Mouse (Mus musculus) intestine, embryonic 16.5 days (tissue): ENCODE measurements around the gene Gucy1b1. TPM values are rescaled to one million over a fixed set of nuclear protein-coding genes. Genes with fewer than 3 reads are reported as not detected.

ENCODE experiments used
- ATAC-seq: fragments of 200-750 bp; cut with Nextera tagmentation; 2 replicates; pipeline ENCODE4 v1.8.0; 2017; ENCODE audit warnings: moderate TSS enrichment, moderate library complexity
- H3K27ac ChIP-seq: fragments of 300-500 bp; sonication (generic); 2 replicates; pipeline ENCODE4 v1.5.1; 2014; ENCODE audit warnings: mild to moderate bottlenecking, low read length
- H3K27me3 ChIP-seq: fragments of 300-500 bp; sonication (generic); replicated peaks from 2 replicates; pipeline ENCODE4 v1.6.1; 2014; ENCODE audit warnings: low read length, control low read depth, mixed read lengths; ENCODE audit not compliant: control insufficient read depth, insufficient read depth
- H3K36me3 ChIP-seq: fragments of 300-500 bp; sonication (generic); 2 replicates; pipeline ENCODE4 v1.6.1; 2014; ENCODE audit warnings: low read length, control low read depth; ENCODE audit not compliant: control insufficient read depth, insufficient read depth
- H3K4me1 ChIP-seq: fragments of 300-500 bp; sonication (generic); 2 replicates; pipeline ENCODE4 v1.6.1; 2014; ENCODE audit warnings: low read length, control low read depth, mixed read lengths; ENCODE audit not compliant: control insufficient read depth, insufficient read depth
- H3K4me2 ChIP-seq: fragments of 300-500 bp; sonication (generic); 2 replicates; pipeline ENCODE4 v1.6.1; 2014; ENCODE audit warnings: low read depth, low read length, control low read depth
- H3K4me3 ChIP-seq: fragments of 300-500 bp; sonication (generic); 2 replicates; pipeline ENCODE4 v1.5.1; 2014; ENCODE audit warnings: mild to moderate bottlenecking, low read length
- H3K9ac ChIP-seq: fragments of 300-500 bp; sonication (generic); 2 replicates; pipeline ENCODE4 v1.6.1; 2014; ENCODE audit warnings: low read depth, low read length
- H3K9me3 ChIP-seq: fragments of 300-500 bp; sonication (generic); 2 replicates; pipeline ENCODE4 v1.6.1; 2016; ENCODE audit warnings: low read length, control low read depth; ENCODE audit not compliant: control insufficient read depth
- WGBS: fragments of 180-500 bp; shearing (Covaris S2); extraction: QIAGEN DNeasy Blood & Tissue Kit; methylation state at CpG from one replicate; pipeline ENCODE4 v1.1.7; 2014; 5-methylcytosine and 5-hydroxymethylcytosine counted together
- polyA plus RNA-seq: library from polyadenylated mRNA; unstranded; fragments of >200 nt; fragmentation: Nextera tagmentation; extraction: Ambion mirVana; gene quantifications from 2 replicates; pipeline ENCODE4 v1.2.1, GENCODE M21; 2015

The Gucy1b1 gene
- polyA plus RNA-seq, 1 experiment from 2014 or later = 59.7 TPM

GRCm38 (mm10) chr3:82067830-82068229, 6.7 kb downstream of the Gucy1b1 start:
- Histone ChIP-seq H3K9me3 (no peaks in the 10 kb centered on the region), H3K36me3 (no peaks in the 10 kb centered on the region), H3K27me3 (no peaks in the 10 kb centered on the region), H3K4me2 (0 out of 2 replicates have a peak overlapping the region, but pooled peaks have one; percentile 13), H3K4me3 (no peak overlapping the region), H3K9ac (no peak overlapping the region), H3K27ac (0 out of 2 replicates have a peak overlapping the region, but pooled peaks have one; percentile 59), H3K4me1 (peaks cover 5% of the 10 kb centered on the region)
- 46% methylated on average over 5 of the region's 5 CpGs for WGBS
- peak; percentile 36; the same call in 1 of the 2 replicates for ATAC-seq

- peaks cover 9% of the 10 kb centered on the region for H3K4me1 ChIP-seq
- H3K9ac ChIP-seq = no peak overlapping the region
- H3K36me3 ChIP-seq = no peaks in the 10 kb centered on the region
- no peaks in the 10 kb centered on the region for H3K9me3 ChIP-seq
- H3K27ac ChIP-seq = peak overlapping the region; percentile 52; the same call in 1 of the 2 replicates
- no peak overlapping the region for H3K4me3 ChIP-seq
- no peak overlapping the region for H3K4me2 ChIP-seq
- WGBS = 26% methylated on average over 9 of the region's 9 CpGs
- no peaks in the 10 kb centered on the region for H3K27me3 ChIP-seq
- peak; percentile 45; the same call in 1 of the 2 replicates for ATAC-seq
These were observed 12.9 kb downstream of the Gucy1b1 start for GRCm38 (mm10) chr3:82061402-82062180.

- H3K27ac ChIP-seq = peak overlapping the region; percentile 45; the same call in 1 of the 2 replicates
- peak; percentile 92 for ATAC-seq
- H3K4me3 ChIP-seq = no peak overlapping the region
- peaks cover 10% of the 10 kb centered on the region; the same call in 1 of the 2 replicates for H3K4me1 ChIP-seq
- no peaks in the 10 kb centered on the region for H3K36me3 ChIP-seq
- WGBS = 21% methylated on average over 5 of the region's 5 CpGs
- no peak overlapping the region for H3K4me2 ChIP-seq
- no peaks in the 10 kb centered on the region for H3K9me3 ChIP-seq
- no peak overlapping the region for H3K9ac ChIP-seq
- no peaks in the 10 kb centered on the region for H3K27me3 ChIP-seq
These were observed 17.3 kb downstream of the Gucy1b1 start for GRCm38 (mm10) chr3:82057201-82057600.

- peak; percentile 69 for ATAC-seq
- Histone ChIP-seq H3K4me2 (no peak overlapping the region), H3K9ac (peak overlapping the region; percentile 4; the same call in 1 of the 2 replicates)
These were observed 20.1 kb downstream of the Gucy1b1 start for GRCm38 (mm10) chr3:82054283-82054974.

GRCm38 (mm10) chr3:82052029-82052428, 22.5 kb downstream of the Gucy1b1 start:
- ATAC-seq = no peak
- Histone ChIP-seq H3K9me3 (no peaks in the 10 kb centered on the region), H3K4me3 (no peak overlapping the region), H3K4me1 (peaks cover 6% of the 10 kb centered on the region; the same call in 1 of the 2 replicates), H3K27me3 (no peaks in the 10 kb centered on the region), H3K9ac (no peak overlapping the region), H3K36me3 (no peaks in the 10 kb centered on the region), H3K4me2 (no peak overlapping the region), H3K27ac (peak overlapping the region; percentile 55)
- 41% methylated on average over 2 of the region's 2 CpGs for WGBS

More at GRCm38 (mm10) chr3:82054283-82054974, 20.1 kb downstream of the Gucy1b1 start:
- no peaks in the 10 kb centered on the region for H3K36me3 ChIP-seq
- peaks cover 6% of the 10 kb centered on the region; the same call in 1 of the 2 replicates for H3K4me1 ChIP-seq
- H3K27me3 ChIP-seq = no peaks in the 10 kb centered on the region
- no peak overlapping the region for H3K4me3 ChIP-seq
- 41% methylated on average over 5 of the region's 5 CpGs for WGBS
- peak overlapping the region; percentile 89 for H3K27ac ChIP-seq
- no peaks in the 10 kb centered on the region for H3K9me3 ChIP-seq

GRCm38 (mm10) chr3:82051468-82051867, 23.0 kb downstream of the Gucy1b1 start:
- H3K4me2 ChIP-seq = no peak overlapping the region
- H3K36me3 ChIP-seq = no peaks in the 10 kb centered on the region
- H3K27me3 ChIP-seq = no peaks in the 10 kb centered on the region
- no peak for ATAC-seq
- H3K4me1 ChIP-seq = peaks cover 6% of the 10 kb centered on the region; the same call in 1 of the 2 replicates
- no peaks in the 10 kb centered on the region for H3K9me3 ChIP-seq
- H3K4me3 ChIP-seq = no peak overlapping the region
- peak overlapping the region; percentile 55; the same call in 1 of the 2 replicates for H3K27ac ChIP-seq
- no peak overlapping the region for H3K9ac ChIP-seq

- WGBS = 41% methylated on average over 7 of the region's 7 CpGs
- H3K4me2 ChIP-seq = no peak overlapping the region
- H3K9ac ChIP-seq = no peak overlapping the region
- no peaks in the 10 kb centered on the region for H3K36me3 ChIP-seq
- no peak overlapping the region for H3K4me3 ChIP-seq
- H3K4me1 ChIP-seq = peaks cover 3% of the 10 kb centered on the region; the same call in 1 of the 2 replicates
- ATAC-seq = no peak
- no peaks in the 10 kb centered on the region for H3K27me3 ChIP-seq
- H3K27ac ChIP-seq = peak overlapping the region; percentile 65
- no peaks in the 10 kb centered on the region for H3K9me3 ChIP-seq
These were observed 25.8 kb downstream of the Gucy1b1 start for GRCm38 (mm10) chr3:82048681-82049080.

- 76% methylated on average over 4 of the region's 4 CpGs for WGBS
- no peaks in the 10 kb centered on the region for H3K9me3 ChIP-seq
- no peak for ATAC-seq
These were observed 26.4 kb downstream of the Gucy1b1 start for GRCm38 (mm10) chr3:82048078-82048477.

GRCm38 (mm10) chr3:82047100-82047753, 27.3 kb downstream of the Gucy1b1 start:
- no peak overlapping the region for H3K9ac ChIP-seq
- no peak overlapping the region for H3K4me2 ChIP-seq
- no peaks in the 10 kb centered on the region for H3K27me3 ChIP-seq
- no peak; the same call in 1 of the 2 replicates for ATAC-seq
- no peaks in the 10 kb centered on the region for H3K36me3 ChIP-seq
- H3K27ac ChIP-seq = no peak overlapping the region
- H3K9me3 ChIP-seq = no peaks in the 10 kb centered on the region
- no peak overlapping the region for H3K4me3 ChIP-seq
- WGBS = 26% methylated on average over 8 of the region's 8 CpGs
- H3K4me1 ChIP-seq = peaks cover 1% of the 10 kb centered on the region; the same call in 1 of the 2 replicates

More at GRCm38 (mm10) chr3:82048078-82048477, 26.4 kb downstream of the Gucy1b1 start:
- no peaks in the 10 kb centered on the region for H3K27me3 ChIP-seq
- H3K4me1 ChIP-seq = peaks cover 3% of the 10 kb centered on the region; the same call in 1 of the 2 replicates
- no peak overlapping the region for H3K9ac ChIP-seq
- H3K4me3 ChIP-seq = no peak overlapping the region
- H3K4me2 ChIP-seq = no peak overlapping the region
- peak overlapping the region; percentile 15; the same call in 1 of the 2 replicates for H3K27ac ChIP-seq
- no peaks in the 10 kb centered on the region for H3K36me3 ChIP-seq
